In genomic region chr4:139596715-139597114, GRCm38 (mm10) we compare ENCODE assay signal across 12 mouse cellular contexts. TPM values are rescaled to one million over a fixed set of nuclear protein-coding genes. Genes with fewer than 3 reads are reported as not detected.
A peak's percentile ranks its signal among the peaks of the same experiment; 100 is the strongest.
DNase-seq lines count a peak whose midpoint lies in the region; ATAC-seq and TF ChIP-seq lines count a peak whose summit lies in the region.
"Had no signal": no experiment of that assay in that cellular context is flagged by ENCODE, and none has a peak within 500 bp of the region (broad histone marks: within the 10 kb centered on the region; RNA-seq: fewer than 3 reads in every experiment).

No protein-coding gene starts in this region.

- H3K9ac ChIP-seq in forebrain, postnatal 0 days = no peak overlapping the region
- H3K9ac ChIP-seq in neural tube, embryonic 11.5 days (ENCODE audit: low read length) = 0 out of 2 replicates have a peak overlapping the region, but pooled peaks have one; percentile 18
- H3K9ac ChIP-seq in neural tube, embryonic 15.5 days (replicated peaks) = 0 out of 2 replicates have a peak overlapping the region, but pooled peaks have one; percentile 15

- ATAC-seq in forebrain, postnatal 0 days = no peak
- ATAC-seq in neural tube, embryonic 11.5 days (ENCODE audit: insufficient read depth, low FRiP score, low TSS enrichment) = no peak
- ATAC-seq in neural tube, embryonic 15.5 days (ENCODE audit: low FRiP score) = no peak
- ATAC-seq in megakaryocyte progenitor cell, adult 5-6 weeks (replicated peaks; ENCODE audit: poor library complexity) = no peak

- WGBS in forebrain, embryonic 10.5 days = 29% methylated on average over 9 of the region's 9 CpGs
- WGBS in forebrain, postnatal 0 days = 38% methylated on average over 9 of the region's 9 CpGs
- WGBS in neural tube, embryonic 11.5 days = 15% methylated on average over 9 of the region's 9 CpGs
- 14% methylated on average over 9 of the region's 9 CpGs for WGBS in neural tube, embryonic 15.5 days

- peak overlapping the region; percentile 86 for H3K27ac ChIP-seq in forebrain, embryonic 10.5 days
- H3K27ac ChIP-seq in forebrain, postnatal 0 days (ENCODE audit: low read depth, low read length) = no peak overlapping the region
- H3K27ac ChIP-seq in neural tube, embryonic 11.5 days (ENCODE audit: low read depth, low read length) = peak overlapping the region; percentile 83
- H3K27ac ChIP-seq in neural tube, embryonic 15.5 days (replicated peaks) = peak overlapping the region; percentile 78

- H3K4me3 ChIP-seq in forebrain, embryonic 10.5 days = no peak overlapping the region
- no peak overlapping the region for H3K4me3 ChIP-seq in forebrain, postnatal 0 days (ENCODE audit: low read depth, low read length)
- no peak overlapping the region for H3K4me3 ChIP-seq in neural tube, embryonic 11.5 days (ENCODE audit: low read depth, low read length)
- no peak overlapping the region for H3K4me3 ChIP-seq in neural tube, embryonic 15.5 days (replicated peaks)

- no peaks in the 10 kb centered on the region for H3K9me3 ChIP-seq in forebrain, embryonic 10.5 days
- H3K9me3 ChIP-seq in forebrain, postnatal 0 days (ENCODE audit: low read length) = no peaks in the 10 kb centered on the region
- no peaks in the 10 kb centered on the region for H3K9me3 ChIP-seq in neural tube, embryonic 11.5 days (ENCODE audit: control insufficient read depth, low read length)
- H3K9me3 ChIP-seq in neural tube, embryonic 15.5 days (replicated peaks) = no peaks in the 10 kb centered on the region

- no peak for DNase-seq in forebrain, embryonic 10.5 days (ENCODE audit: extremely low spot score, low spot score)
- no peak for DNase-seq in forebrain, postnatal 0 days
- DNase-seq in neural tube, embryonic 11.5 days (ENCODE audit: low spot score) = peak; percentile 44
- no peak for DNase-seq in neural tube, embryonic 10.5 days (ENCODE audit: extremely low spot score, low spot score)
- DNase-seq in induced T-regulatory cell, adult 2 months (ENCODE audit: low read depth) = peak; percentile 61
- no peak for DNase-seq in MN1 (ENCODE audit: low spot score)

- H3K36me3 ChIP-seq in forebrain, embryonic 10.5 days (replicated peaks) = no peaks in the 10 kb centered on the region
- H3K36me3 ChIP-seq in forebrain, postnatal 0 days (ENCODE audit: insufficient read depth) = no peaks in the 10 kb centered on the region
- H3K36me3 ChIP-seq in neural tube, embryonic 11.5 days (ENCODE audit: control insufficient read depth, insufficient read depth, low read length) = no peaks in the 10 kb centered on the region
- H3K36me3 ChIP-seq in neural tube, embryonic 15.5 days = no peaks in the 10 kb centered on the region

- TF ChIP-seq CTCF in forebrain, postnatal 0 days (IDR thresholded peaks at IDR 0.05; ENCODE audit: low read depth) = no peak

- H3K4me1 ChIP-seq in forebrain, embryonic 10.5 days = peaks cover 75% of the 10 kb centered on the region
- H3K4me1 ChIP-seq in forebrain, postnatal 0 days (ENCODE audit: insufficient read depth) = peaks cover 9% of the 10 kb centered on the region; the same call in 1 of the 2 replicates
- H3K4me1 ChIP-seq in neural tube, embryonic 11.5 days (ENCODE audit: control insufficient read depth, insufficient read depth, low read length) = peaks cover 45% of the 10 kb centered on the region
- peaks cover 75% of the 10 kb centered on the region for H3K4me1 ChIP-seq in neural tube, embryonic 15.5 days

- H3K27me3 ChIP-seq in forebrain, embryonic 10.5 days (ENCODE audit: poor library complexity, severe bottlenecking) = peaks cover 10% of the 10 kb centered on the region
- H3K27me3 ChIP-seq in forebrain, postnatal 0 days (ENCODE audit: insufficient read depth, low read length) = no peaks in the 10 kb centered on the region
- no peaks in the 10 kb centered on the region for H3K27me3 ChIP-seq in neural tube, embryonic 11.5 days (ENCODE audit: control insufficient read depth, insufficient read depth, low read length)
- H3K27me3 ChIP-seq in neural tube, embryonic 15.5 days (replicated peaks) = no peaks in the 10 kb centered on the region

- H3K4me2 ChIP-seq in forebrain, postnatal 0 days (ENCODE audit: low read depth) = no peak overlapping the region
- H3K4me2 ChIP-seq in neural tube, embryonic 11.5 days (ENCODE audit: low read depth) = 0 out of 2 replicates have a peak overlapping the region, but pooled peaks have one; percentile 7
- peak overlapping the region; percentile 13; the same call in 1 of the 2 replicates for H3K4me2 ChIP-seq in neural tube, embryonic 15.5 days
- H3K4me2 ChIP-seq: liver, embryonic 11.5 days had no signal

RNA-seq across cellular contexts. Expression of gene Gm21969, which starts 6.3 kb away (rescaled TPM):
- not detected in 2 replicates for polyA plus RNA-seq in forebrain, embryonic 10.5 days (2016; fragmentation: Nextera tagmentation; extraction: Ambion mirVana)
- total RNA-seq in forebrain, postnatal 0 days (2014; rRNA removed) = 0.08 TPM in 1 of 2 replicates, not detected in the other
- not detected in 2 replicates for polyA plus RNA-seq in forebrain, postnatal 0 days (2015; fragmentation: Nextera tagmentation; extraction: Ambion mirVana)
- polyA plus RNA-seq in neural tube, embryonic 11.5 days (2014; fragmentation: Nextera tagmentation; extraction: Ambion mirVana) = not detected in 2 replicates
- not detected in 2 replicates for polyA plus RNA-seq in neural tube, embryonic 15.5 days (2015; fragmentation: Nextera tagmentation; extraction: Ambion mirVana)
- not detected in 2 replicates for total RNA-seq in megakaryocyte progenitor cell, adult 5-6 weeks (2015)
- not detected in 2 replicates for total RNA-seq in megakaryocyte progenitor cell, adult 5-6 weeks (2017)
- polyA plus RNA-seq: activated CD4-positive, CD25-positive, alpha-beta regulatory T cell, adult 4 months; intestine, embryonic 14.5 days; liver, embryonic 11.5 days had no signal

RNA-seq across cellular contexts. Expression of gene Aldh4a1, which starts 26.0 kb away (rescaled TPM):
- polyA plus RNA-seq in forebrain, embryonic 10.5 days (2016; fragmentation: Nextera tagmentation; extraction: Ambion mirVana) = 22.7 and 22.8 TPM in 2 replicates
- total RNA-seq in forebrain, postnatal 0 days (2014; rRNA removed) = 27.7 and 29.1 TPM in 2 replicates
- 19.3 and 25.7 TPM in 2 replicates for polyA plus RNA-seq in forebrain, postnatal 0 days (2015; fragmentation: Nextera tagmentation; extraction: Ambion mirVana)
- polyA plus RNA-seq in neural tube, embryonic 11.5 days (2014; fragmentation: Nextera tagmentation; extraction: Ambion mirVana) = 13.9 and 16.2 TPM in 2 replicates
- polyA plus RNA-seq in neural tube, embryonic 15.5 days (2015; fragmentation: Nextera tagmentation; extraction: Ambion mirVana) = 29.5 and 34.9 TPM in 2 replicates
- 11.1 and 14.7 TPM in 2 replicates for total RNA-seq in megakaryocyte progenitor cell, adult 5-6 weeks (2015)
- 20.0 and 22.3 TPM in 2 replicates for total RNA-seq in megakaryocyte progenitor cell, adult 5-6 weeks (2017)

RNA-seq across cellular contexts. Expression of gene Tas1r2, which starts 56.6 kb away (rescaled TPM):
- not detected in 2 replicates for polyA plus RNA-seq in forebrain, embryonic 10.5 days (2016; fragmentation: Nextera tagmentation; extraction: Ambion mirVana)
- total RNA-seq in forebrain, postnatal 0 days (2014; rRNA removed) = 0.05 TPM in 1 of 2 replicates, not detected in the other
- polyA plus RNA-seq in forebrain, postnatal 0 days (2015; fragmentation: Nextera tagmentation; extraction: Ambion mirVana) = not detected in 2 replicates
- polyA plus RNA-seq in neural tube, embryonic 11.5 days (2014; fragmentation: Nextera tagmentation; extraction: Ambion mirVana) = not detected in 2 replicates
- not detected in 2 replicates for polyA plus RNA-seq in neural tube, embryonic 15.5 days (2015; fragmentation: Nextera tagmentation; extraction: Ambion mirVana)
- total RNA-seq in megakaryocyte progenitor cell, adult 5-6 weeks (2015) = not detected in 2 replicates
- not detected in 2 replicates for total RNA-seq in megakaryocyte progenitor cell, adult 5-6 weeks (2017)
- polyA plus RNA-seq: activated CD4-positive, CD25-positive, alpha-beta regulatory T cell, adult 4 months; intestine, embryonic 14.5 days; liver, embryonic 11.5 days; urinary bladder, adult 2 months had no signal

Comparison
In these comparisons a context has a peak if more than half of its experiments do, and no peak if none do; other contexts are left out.
1. DNase-seq: peak in neural tube, embryonic 11.5 days (single experiment) and induced T-regulatory cell, adult 2 months (single experiment); none in forebrain, embryonic 10.5 days (single experiment), forebrain, postnatal 0 days (single experiment), neural tube, embryonic 10.5 days (single experiment) and MN1 (single experiment).